Mouse (Mus musculus) CH12.LX (cell line): ENCODE measurements around the gene Drc1.

Experiments
- CHD2 ChIP-seq: IDR thresholded peaks from 2 replicates; pipeline ENCODE4 v1.6.1; 2011; ENCODE audit warnings: low read length, improper control_type of control experiment
- CTCF ChIP-seq, 2 experiments: IDR thresholded peaks in 1 of 2; conservative IDR thresholded peaks in 1 of 2; 2 replicates each; pipeline ENCODE4 v1.5.1; 2011 to 2012; ENCODE audit warnings: low read depth in 2 of 2, low read length in 2 of 2, improper control_type of control experiment in 1 of 2, inconsistent platforms in 1 of 2, mild to moderate bottlenecking in 1 of 2, moderate library complexity in 1 of 2
- IRF4 ChIP-seq: IDR thresholded peaks from 2 replicates; pipeline ENCODE4 v1.6.1; 2014; ENCODE audit warnings: low read depth, mild to moderate bottlenecking, inconsistent platforms, low read length, improper control_type of control experiment
- MEF2A ChIP-seq: IDR thresholded peaks from 2 replicates; pipeline ENCODE4 v1.6.1; 2014; ENCODE audit warnings: low read depth, mild to moderate bottlenecking, inconsistent platforms, low read length, improper control_type of control experiment, borderline replicate concordance
- NELFE ChIP-seq: IDR thresholded peaks from 2 replicates; pipeline ENCODE4 v1.6.1; 2011; ENCODE audit warnings: low read depth, low read length, improper control_type of control experiment
- NRF1 ChIP-seq: IDR thresholded peaks from 2 replicates; pipeline ENCODE4 v1.6.1; 2014; ENCODE audit warnings: low read depth, mild to moderate bottlenecking, inconsistent platforms, low read length, improper control_type of control experiment, moderate library complexity
- POLR2A ChIP-seq: IDR thresholded peaks from 2 replicates; pipeline ENCODE4 v1.6.1; 2011; ENCODE audit warnings: low read depth, mild to moderate bottlenecking, improper control_type of control experiment, low read length
- SIN3A ChIP-seq: IDR thresholded peaks from 2 replicates; pipeline ENCODE4 v1.6.1; 2012; ENCODE audit warnings: low read length, improper control_type of control experiment, inconsistent platforms

GRCm38 (mm10) chr5:30355559-30356159, 74.5 kb downstream of the Drc1 start:
- no peak for TF ChIP-seq SIN3A
- no peak for TF ChIP-seq MEF2A
- TF ChIP-seq NELFE = no peak
- TF ChIP-seq POLR2A = no peak
- TF ChIP-seq CTCF (conservative IDR thresholded peaks at IDR 0.05 in 1 of 2, IDR thresholded peaks at IDR 0.05 in 1 of 2; ENCODE audit: low read depth in 2 of 2, low read length in 2 of 2) = no peak
- no peak for TF ChIP-seq CHD2
- no peak for TF ChIP-seq IRF4
- no peak for TF ChIP-seq NRF1
